Mouse (Mus musculus) gastrocnemius, adult 18-20 months (tissue): ENCODE measurements around the gene Sephs2. TPM values are rescaled to one million over a fixed set of nuclear protein-coding genes. Genes with fewer than 3 reads are reported as not detected.

Experiments
- DNase-seq: peaks from one replicate; pipeline ENCODE4 v3.0.0; 2021; ENCODE audit warnings: low spot score
- long read RNA-seq, 2 experiments: library from polyadenylated mRNA; stranded (forward); transcript quantifications; one replicate each; pipeline ENCODE4 v2.0.0; 2021
- total RNA-seq, 2 experiments: library from RNA; stranded (reverse); gene quantifications; 2 replicates each; pipeline ENCODE4 v1.2.3; 2021

Sephs2 gene
- total RNA-seq, result 10 to 100 TPM; 34.7 to 34.9 TPM
- long read RNA-seq, experiment 1, transcript Sephs2-201 (1 exons, 2,177 nt), result major isoform, 205 of 205 reads
- long read RNA-seq, experiment 1, partial matches to known transcripts, result 0 of 205 reads
- long read RNA-seq, experiment 1, other reads (novel, unspliced or antisense), result 0 of 205 reads
- long read RNA-seq, experiment 2, transcript Sephs2-201 (1 exons, 2,177 nt), result major isoform, 192 of 192 reads
- long read RNA-seq, experiment 2, partial matches to known transcripts, result 0 of 192 reads
- long read RNA-seq, experiment 2, other reads (novel, unspliced or antisense), result 0 of 192 reads

GRCm38 (mm10) chr7:127273925-127274789 is at the start of gene Sephs2:
Sephs2 (minus strand) TSS chr7:127274055.
- peak; percentile 96 for DNase-seq

GRCm38 (mm10) chr7:127322085-127322484 is 48.2 kb upstream of the Sephs2 start:
- DNase-seq, result no peak

DNA sequence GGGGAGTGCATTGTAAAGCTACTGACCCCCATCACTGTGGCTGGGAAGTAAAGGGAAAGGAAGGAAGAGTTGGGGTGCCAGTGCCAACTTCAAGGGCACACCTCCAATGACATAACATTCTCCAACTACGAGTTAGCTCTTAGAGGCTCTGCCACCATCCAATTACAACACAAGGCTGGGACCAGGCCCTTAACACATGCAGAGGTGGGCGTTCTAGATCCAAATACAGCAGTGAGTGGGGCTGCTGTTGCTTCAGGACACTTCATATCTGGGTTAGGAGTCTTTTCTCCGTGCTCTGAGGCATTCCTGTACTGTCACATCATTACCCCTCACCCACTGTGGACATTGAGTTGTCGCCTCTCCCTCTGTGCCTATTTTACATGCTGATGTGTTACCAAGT is 47.3 kb upstream of the Sephs2 start:
- no peak for DNase-seq

DNA sequence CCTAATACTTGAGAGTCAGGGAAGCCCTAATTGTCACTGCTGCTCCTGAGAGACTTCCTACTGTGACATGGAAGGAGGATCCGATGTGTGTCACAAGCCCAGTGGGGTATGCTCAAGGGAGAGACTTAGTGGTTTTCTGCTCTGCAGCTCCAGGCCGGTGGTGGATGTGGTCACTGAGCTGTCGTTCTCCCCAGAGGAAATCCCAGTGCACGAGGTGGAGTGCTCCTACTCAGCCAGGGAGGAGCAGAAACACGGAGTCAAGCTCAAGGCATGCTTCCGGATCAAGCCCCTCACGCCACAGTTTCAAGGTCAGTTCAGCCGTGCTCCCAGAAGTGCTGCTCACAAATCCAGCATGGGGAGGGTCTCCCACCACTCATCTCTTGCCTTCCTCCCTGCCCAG is 40.1 kb upstream of the Sephs2 start:
- no peak for DNase-seq

- no peak for DNase-seq
These were observed 36.1 kb upstream of the Sephs2 start for GRCm38 (mm10) chr7:127309951-127310350.

DNA sequence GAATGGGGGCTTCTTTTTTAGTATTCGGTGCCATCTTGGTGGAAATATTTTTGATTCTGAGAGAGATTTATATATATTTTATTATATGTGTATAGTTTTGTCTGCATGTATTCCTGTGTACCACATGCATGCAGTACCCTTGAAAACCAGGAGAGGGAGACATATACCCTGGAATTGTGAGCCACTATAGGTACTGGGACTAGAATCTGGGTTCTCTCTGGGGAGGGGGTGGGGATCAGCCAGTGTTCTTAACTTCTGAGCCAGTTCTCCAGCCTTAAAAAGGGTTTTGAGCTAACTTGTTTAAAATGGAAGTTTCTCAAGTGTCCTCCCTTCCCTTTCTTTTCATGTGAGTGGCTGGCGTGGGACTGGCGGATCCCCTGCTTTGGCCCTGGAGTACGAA is 35.0 kb upstream of the Sephs2 start:
- DNase-seq, result peak; percentile 72

DNA sequence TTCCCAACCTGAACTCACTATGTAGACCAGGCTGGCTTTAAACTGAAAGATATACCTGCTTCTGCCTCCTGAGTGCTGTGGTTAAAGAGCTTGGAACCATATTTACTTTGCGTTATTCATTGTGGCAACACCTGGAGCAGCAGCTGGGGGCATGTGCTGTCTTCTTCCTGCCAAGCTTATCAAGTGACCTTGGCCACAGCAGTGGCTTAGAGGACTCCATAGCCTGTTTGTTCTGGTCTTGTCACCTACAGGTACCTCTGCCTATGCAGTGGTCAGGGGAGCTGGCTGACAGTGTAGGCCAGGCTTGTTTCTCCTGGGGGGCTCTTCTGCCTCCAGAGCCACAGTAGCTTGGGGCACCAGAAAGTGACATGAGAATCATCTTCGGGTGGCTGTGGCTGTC is 34.6 kb upstream of the Sephs2 start:
- no peak for DNase-seq

- DNase-seq, result no peak
These were observed 23.8 kb upstream of the Sephs2 start for GRCm38 (mm10) chr7:127297586-127298193.

- DNase-seq, result no peak
These were observed 23.1 kb upstream of the Sephs2 start for GRCm38 (mm10) chr7:127296786-127297555.

GRCm38 (mm10) chr7:127296098-127296497 is 22.2 kb upstream of the Sephs2 start, which contains the start of gene Itgal:
Itgal (plus strand) TSS chr7:127296260.
- DNase-seq, result no peak

DNA sequence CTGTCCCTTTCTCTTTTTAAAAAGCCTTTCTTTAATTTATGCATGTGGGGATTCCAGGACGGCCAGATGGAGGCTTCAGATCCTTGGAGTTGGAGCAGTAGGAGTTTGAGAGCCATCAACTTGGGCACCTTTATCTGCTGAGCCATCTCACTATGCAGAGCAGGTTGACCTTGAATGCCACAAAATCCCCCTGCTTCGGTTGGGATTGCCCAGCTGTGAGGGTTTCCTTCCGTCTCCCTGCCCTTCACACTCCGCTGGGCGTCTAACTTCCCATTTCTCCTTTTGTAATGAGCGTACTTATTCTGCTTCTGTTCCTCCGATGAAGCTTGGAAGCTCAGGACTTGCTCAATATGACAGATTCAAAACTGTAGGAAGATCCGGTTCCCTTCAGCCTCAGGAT is 16.3 kb upstream of the Sephs2 start:
- no peak for DNase-seq

DNA sequence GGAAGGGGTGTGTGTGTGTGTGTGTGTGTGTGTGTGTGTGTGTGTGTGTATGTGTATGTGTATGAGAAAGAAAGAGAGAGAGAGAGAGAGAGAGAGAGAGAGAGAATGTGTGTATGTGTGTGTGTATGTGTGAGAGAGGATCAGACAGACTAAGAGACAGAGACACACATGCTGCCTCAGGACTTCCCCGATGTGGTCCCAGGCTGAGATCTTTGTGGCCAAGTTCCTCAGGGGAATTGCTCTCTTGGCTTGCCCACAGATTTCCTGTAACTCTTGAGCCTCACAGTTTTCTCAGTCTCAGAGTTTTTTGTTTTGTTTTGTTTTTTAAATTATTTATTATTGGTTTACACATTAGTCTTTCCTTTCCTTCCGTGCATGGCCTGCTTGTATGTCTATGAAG is 15.5 kb upstream of the Sephs2 start:
- no peak for DNase-seq

DNA sequence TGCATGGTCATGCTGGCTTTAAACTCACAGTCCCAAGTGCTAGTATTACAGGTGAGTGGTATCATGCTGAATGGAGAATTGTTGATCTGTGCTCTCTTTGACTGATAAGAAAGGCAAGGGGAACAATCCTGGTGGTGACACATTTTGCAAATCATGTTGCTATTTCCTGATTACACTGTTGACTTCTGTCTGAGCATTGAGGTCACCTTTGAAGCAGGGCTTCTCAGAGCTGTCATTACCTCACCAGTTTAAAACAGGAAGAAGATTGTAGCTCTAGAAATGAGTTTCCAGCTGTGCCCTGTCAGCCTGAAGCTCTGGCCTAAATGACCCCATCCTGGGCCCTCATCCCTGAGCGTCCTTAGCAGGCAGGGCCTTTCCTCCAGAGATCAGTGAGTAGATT is 14.1 kb upstream of the Sephs2 start:
- DNase-seq, result no peak

- no peak for DNase-seq
These were observed 11.3 kb upstream of the Sephs2 start for GRCm38 (mm10) chr7:127285154-127285553.

- DNase-seq, result no peak
These were observed 8.3 kb upstream of the Sephs2 start for GRCm38 (mm10) chr7:127282190-127282589.

- DNase-seq, result no peak
These were observed 7.3 kb upstream of the Sephs2 start for GRCm38 (mm10) chr7:127281114-127281513.

- DNase-seq, result no peak
These were observed 6.2 kb upstream of the Sephs2 start for GRCm38 (mm10) chr7:127280092-127280491.

DNA sequence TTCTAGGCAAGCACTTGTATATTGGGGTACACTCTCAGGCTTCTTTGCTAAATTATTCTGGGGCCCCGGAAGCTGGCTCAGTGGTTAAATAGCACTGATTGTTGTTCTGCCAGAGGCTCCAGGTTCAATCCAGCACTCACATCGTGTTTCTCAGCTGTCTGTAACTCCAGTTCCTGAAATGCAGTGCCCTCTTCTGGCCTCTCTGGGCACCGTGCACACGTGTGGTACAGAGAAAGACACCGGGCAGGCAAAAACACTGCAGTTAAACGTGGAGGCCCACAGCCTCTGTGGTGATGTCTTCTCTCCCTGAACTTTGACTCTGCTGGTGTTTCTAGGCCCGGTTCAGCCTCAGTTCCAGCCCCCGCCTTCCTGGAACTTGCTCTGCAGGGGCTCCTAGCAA is 4.5 kb upstream of the Sephs2 start:
- peak; percentile 35 for DNase-seq

GRCm38 (mm10) chr7:127276519-127276961 is 2.7 kb upstream of the Sephs2 start:
- DNase-seq, result no peak

GRCm38 (mm10) chr7:127273118-127273923 is 534 bp downstream of the Sephs2 start:
- peak; percentile 19 for DNase-seq

- no peak for DNase-seq
These were observed 1.3 kb downstream of the Sephs2 start for GRCm38 (mm10) chr7:127272566-127272965.
